Mouse (Mus musculus): Measurements from ENCODE around the gene Cd24a.

The Cd24a gene

DNA sequence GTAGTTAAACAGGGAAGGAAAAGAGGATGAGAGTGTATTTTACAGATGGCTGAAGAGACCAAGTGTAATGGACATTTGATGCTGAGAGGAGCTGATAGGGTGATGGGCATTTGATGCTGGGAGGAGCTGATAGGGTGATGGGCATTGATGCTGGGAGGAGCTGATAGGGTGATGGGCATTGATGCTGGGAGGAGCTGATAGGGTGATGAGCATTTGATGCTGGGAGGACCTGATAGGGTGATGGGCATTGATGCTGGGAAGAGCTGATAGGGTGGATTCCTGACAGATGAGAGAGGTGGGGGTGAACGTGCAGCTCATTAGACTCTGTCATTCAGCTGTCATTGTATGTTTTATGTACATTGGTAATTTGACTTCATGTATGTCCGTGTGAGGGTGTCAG, 47.5 kb downstream of the Cd24a start:
- no peak for DNase-seq (ENCODE audit: low read depth, low spot score)

DNA sequence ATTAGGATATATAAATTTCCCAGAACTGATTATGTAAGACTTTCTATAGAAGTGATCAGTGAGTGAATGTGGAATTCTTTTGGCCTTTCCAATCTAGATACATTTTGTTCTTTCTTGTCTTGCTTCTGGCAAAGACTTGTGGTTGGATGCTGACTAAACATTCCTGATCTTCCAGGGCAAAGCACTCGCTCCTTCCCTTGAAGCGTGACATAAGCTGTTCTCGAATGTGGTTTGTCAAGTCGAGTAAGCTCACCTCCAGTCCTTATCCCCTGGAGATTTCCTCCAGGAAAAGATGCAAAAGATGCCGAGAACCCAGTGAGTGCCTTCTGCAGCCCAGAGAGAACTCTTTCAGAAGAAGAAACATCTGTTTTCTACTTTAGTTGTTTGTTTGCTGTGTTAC, 51.1 kb downstream of the Cd24a start:
- DNase-seq (ENCODE audit: low read depth, low spot score), result no peak

- no peak for DNase-seq (ENCODE audit: low read depth, low spot score)
Observed at GRCm38 (mm10) chr10:43629857-43630256, 51.8 kb downstream of the Cd24a start.

GRCm38 (mm10) chr10:43630634-43631033, 52.5 kb downstream of the Cd24a start:
- no peak for DNase-seq (ENCODE audit: low read depth, low spot score)

- no peak for DNase-seq (ENCODE audit: low read depth, low spot score)
Observed at GRCm38 (mm10) chr10:43631049-43631448, 53.0 kb downstream of the Cd24a start.

DNA sequence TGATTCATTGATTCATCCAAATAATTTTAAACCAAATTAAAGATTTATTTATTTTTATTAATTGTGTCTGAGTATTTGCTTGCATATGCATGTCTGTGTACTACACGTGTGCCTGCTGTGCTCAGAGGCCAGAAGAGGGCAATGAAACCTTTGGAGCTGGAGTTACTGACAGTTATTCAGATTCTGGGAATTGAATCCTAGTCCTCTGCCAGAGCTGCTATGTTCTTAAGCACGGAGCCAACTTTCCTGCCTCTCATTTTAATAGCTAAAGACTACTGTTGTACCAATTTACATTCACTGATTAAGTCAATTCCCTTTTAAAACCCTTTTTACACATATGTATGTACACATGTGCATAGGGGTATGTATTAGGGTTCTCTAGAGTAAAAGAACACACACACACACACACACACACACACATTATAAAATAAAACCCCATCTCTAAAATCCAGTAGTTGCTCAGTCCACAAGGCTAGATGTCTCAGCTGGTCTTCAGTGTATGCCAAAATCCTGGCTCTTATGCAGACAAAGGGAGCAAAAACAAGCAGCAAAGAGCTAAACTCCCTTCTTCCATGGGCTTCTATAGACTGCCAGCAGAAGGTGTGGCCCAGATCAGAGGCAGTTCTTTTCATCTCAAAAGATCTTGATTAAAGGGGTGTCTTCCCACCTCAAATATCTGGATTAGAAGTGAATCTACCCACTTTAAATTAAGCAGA, 53.7 kb downstream of the Cd24a start:
- DNase-seq (ENCODE audit: low read depth, low spot score), result no peak

- DNase-seq (ENCODE audit: low read depth, low spot score), result no peak
Observed at GRCm38 (mm10) chr10:43633117-43633516, 55.0 kb downstream of the Cd24a start.

Data from brain, embryonic 18.5 days (tissue).